In the genomic region with DNA sequence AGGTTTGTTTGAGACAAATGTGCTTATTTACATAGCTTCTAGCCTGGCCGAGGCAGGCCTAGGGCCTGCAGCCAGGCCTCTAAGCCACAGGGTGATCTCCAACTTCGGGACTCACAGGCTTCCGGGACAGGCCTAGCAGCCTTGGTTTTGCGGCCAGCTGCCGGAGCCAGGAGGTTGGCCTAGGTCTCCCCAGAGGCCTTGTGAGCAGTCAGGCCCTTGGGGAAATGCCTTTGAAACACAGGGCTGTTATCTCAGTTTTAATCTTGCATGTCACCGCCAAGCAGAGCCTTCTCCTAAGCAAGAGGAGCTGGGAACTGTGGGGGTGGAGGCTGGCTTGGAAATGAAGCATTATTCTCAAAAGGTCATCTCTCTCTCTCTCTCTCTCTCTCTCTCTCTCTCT, we compare ENCODE assay signal across 8 mouse cellular contexts.
A peak's percentile ranks its signal among the peaks of the same experiment; 100 is the strongest.
DNase-seq lines count a peak whose midpoint lies in the region; ATAC-seq and TF ChIP-seq lines count a peak whose summit lies in the region.

No protein-coding gene starts in this region.

- 0 out of 2 replicates have a peak overlapping the region, but pooled peaks have one; percentile 5 for H3K9ac ChIP-seq in hindbrain, embryonic 12.5 days
- no peak overlapping the region for H3K9ac ChIP-seq in limb, embryonic 15.5 days

- DNase-seq in T-cell, adult 2 months (ENCODE audit: low spot score) = peak; percentile 29
- DNase-seq in naive thymus-derived CD4-positive, alpha-beta T cell, adult 2 months (ENCODE audit: low read depth) = peak; percentile 21
- DNase-seq in thymus, postnatal 25 days = peak; percentile 51

- TF ChIP-seq POLR2A in embryonic fibroblast, embryonic 13.5 days (IDR thresholded peaks at IDR 0.05; ENCODE audit: low read depth, low read length) = 0 out of 2 replicates have a peak, but pooled peaks have one; percentile 9

- no peaks in the 10 kb centered on the region for H3K36me3 ChIP-seq in C2C12 (ENCODE audit: control insufficient read depth, insufficient read depth)
- H3K36me3 ChIP-seq in hindbrain, embryonic 12.5 days = no peaks in the 10 kb centered on the region
- H3K36me3 ChIP-seq in limb, embryonic 15.5 days = no peaks in the 10 kb centered on the region

- TF ChIP-seq CTCF in C2C12 (IDR thresholded peaks at IDR 0.05; ENCODE audit: control insufficient read depth, insufficient read depth, insufficient read length) = no peak
- TF ChIP-seq CTCF in embryonic fibroblast, embryonic 13.5 days (IDR thresholded peaks at IDR 0.05; ENCODE audit: borderline replicate concordance, insufficient read depth, low read length) = no peak

- peaks cover 21% of the 10 kb centered on the region for H3K4me1 ChIP-seq in embryonic fibroblast, embryonic 13.5 days (ENCODE audit: control insufficient read depth, insufficient read depth, low read length)
- peaks cover 26% of the 10 kb centered on the region for H3K4me1 ChIP-seq in hindbrain, embryonic 12.5 days
- peaks cover 53% of the 10 kb centered on the region for H3K4me1 ChIP-seq in limb, embryonic 15.5 days

- peak overlapping the region; percentile 98 for H3K27ac ChIP-seq in embryonic fibroblast, embryonic 13.5 days (ENCODE audit: insufficient read depth, low read length)
- H3K27ac ChIP-seq in hindbrain, embryonic 12.5 days = peak overlapping the region; percentile 17; the same call in 1 of the 2 replicates
- H3K27ac ChIP-seq in limb, embryonic 15.5 days = peak overlapping the region; percentile 74

- ATAC-seq in hindbrain, embryonic 12.5 days (ENCODE audit: low FRiP score) = peak; percentile 38; the same call in 1 of the 2 replicates
- no peak for ATAC-seq in limb, embryonic 15.5 days (ENCODE audit: insufficient number of reproducible peaks, low FRiP score, low TSS enrichment, low read depth)
- no peak for ATAC-seq in erythroblast, adult 5-6 weeks (replicated peaks; ENCODE audit: low FRiP score, poor library complexity, severe bottlenecking)

- no peaks in the 10 kb centered on the region for H3K27me3 ChIP-seq in C2C12 (ENCODE audit: control insufficient read depth, insufficient read depth, insufficient read length)
- H3K27me3 ChIP-seq in hindbrain, embryonic 12.5 days = no peaks in the 10 kb centered on the region
- no peaks in the 10 kb centered on the region for H3K27me3 ChIP-seq in limb, embryonic 15.5 days

- no peak overlapping the region for H3K4me3 ChIP-seq in C2C12 (ENCODE audit: insufficient read depth, poor library complexity, severe bottlenecking)
- H3K4me3 ChIP-seq in embryonic fibroblast, embryonic 13.5 days (ENCODE audit: insufficient read depth, low read length) = no peak overlapping the region
- no peak overlapping the region for H3K4me3 ChIP-seq in hindbrain, embryonic 12.5 days
- no peak overlapping the region for H3K4me3 ChIP-seq in limb, embryonic 15.5 days

- H3K9me3 ChIP-seq in hindbrain, embryonic 12.5 days (replicated peaks) = no peaks in the 10 kb centered on the region
- H3K9me3 ChIP-seq in limb, embryonic 15.5 days = no peaks in the 10 kb centered on the region

- no peak overlapping the region for H3ac ChIP-seq in C2C12 (ENCODE audit: control insufficient read depth, insufficient read length, low read depth)

- no peaks in the 10 kb centered on the region for H3K79me3 ChIP-seq in C2C12 (ENCODE audit: low read depth)

- 40% methylated on average over 6 of the region's 6 CpGs for WGBS in hindbrain, embryonic 12.5 days
- WGBS in limb, embryonic 15.5 days = 20% methylated on average over 6 of the region's 6 CpGs

- H3K4me2 ChIP-seq in hindbrain, embryonic 12.5 days (replicated peaks) = no peak overlapping the region
- no peak overlapping the region for H3K4me2 ChIP-seq in limb, embryonic 15.5 days

- no peaks in the 10 kb centered on the region for H3K79me2 ChIP-seq in C2C12 (ENCODE audit: control insufficient read depth, insufficient read depth)

TF ChIP-seq in C2C12, 6 proteins besides CTCF, POLR2A, EP300 and RAD21:
- TF ChIP-seq MYOD1 (IDR thresholded peaks at IDR 0.05; ENCODE audit: control insufficient read depth, insufficient read length, low read depth) (peak; percentile 51), FOSL1 (IDR thresholded peaks at IDR 0.05; ENCODE audit: insufficient read depth, low read length, poor library complexity, severe bottlenecking) (no peak), MYOG (IDR thresholded peaks at IDR 0.05; ENCODE audit: control insufficient read depth, extremely low read depth, insufficient read length) (no peak)

Comparison
In these comparisons a context has a peak if more than half of its experiments do, and no peak if none do; other contexts are left out.
1. H3K27ac ChIP-seq: peak in every context shown above with its lines; median percentile 98 in embryonic fibroblast, embryonic 13.5 days; 74 in limb, embryonic 15.5 days; 17 in hindbrain, embryonic 12.5 days.